11 mouse cellular contexts compared by ENCODE assay signal in the genomic region with DNA sequence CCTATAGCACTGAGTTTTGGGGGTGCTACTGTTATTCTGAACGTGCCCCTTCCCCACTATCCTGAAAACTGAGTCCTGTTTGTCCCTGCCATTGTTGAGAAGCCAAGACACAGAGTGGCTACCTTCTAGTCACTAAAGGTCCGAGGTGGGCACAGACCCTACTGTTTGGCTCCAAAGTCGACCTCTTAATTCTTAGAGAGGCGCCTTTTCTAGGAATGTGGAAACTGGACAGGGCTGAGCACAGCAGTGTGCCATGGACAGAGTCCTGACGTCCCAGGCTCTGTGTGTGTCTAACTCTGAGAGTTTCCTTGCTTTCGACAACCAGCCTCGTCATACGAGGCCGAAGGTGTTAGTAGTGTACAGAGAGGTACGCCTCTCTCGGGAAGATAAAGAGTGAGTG. TPM values are rescaled to one million over a fixed set of nuclear protein-coding genes. Genes with fewer than 3 reads are reported as not detected.
DNase-seq lines count a peak whose midpoint lies in the region; ATAC-seq and TF ChIP-seq lines count a peak whose summit lies in the region.
"Had no signal": no experiment of that assay in that cellular context is flagged by ENCODE, and none has a peak within 500 bp of the region (broad histone marks: within the 10 kb centered on the region; RNA-seq: fewer than 3 reads in every experiment).

No protein-coding gene starts in this region.

- peaks cover 65% of the 10 kb centered on the region for H3K4me1 ChIP-seq in heart, embryonic 13.5 days
- H3K4me1 ChIP-seq in forebrain, embryonic 11.5 days (replicated peaks; ENCODE audit: control insufficient read depth, insufficient read depth, low read length): peaks cover 36% of the 10 kb centered on the region
- peaks cover 20% of the 10 kb centered on the region for H3K4me1 ChIP-seq in hindbrain, postnatal 0 days (ENCODE audit: insufficient read depth, low read length)
- H3K4me1 ChIP-seq in midbrain, embryonic 16.5 days (ENCODE audit: control insufficient read depth, insufficient read depth, low read length): peaks cover 27% of the 10 kb centered on the region

- no peak overlapping the region for H3K4me3 ChIP-seq in heart, embryonic 13.5 days
- H3K4me3 ChIP-seq in forebrain, embryonic 11.5 days (ENCODE audit: low read depth, low read length): no peak overlapping the region
- no peak overlapping the region for H3K4me3 ChIP-seq in hindbrain, postnatal 0 days (ENCODE audit: low read length)
- no peak overlapping the region for H3K4me3 ChIP-seq in midbrain, embryonic 16.5 days (ENCODE audit: low read depth, low read length)

- WGBS in heart, embryonic 13.5 days: 42% methylated on average over 11 of the region's 11 CpGs
- 49% methylated on average over 11 of the region's 11 CpGs for WGBS in forebrain, embryonic 11.5 days
- 44% methylated on average over 11 of the region's 11 CpGs for WGBS in hindbrain, postnatal 0 days
- WGBS in midbrain, embryonic 16.5 days: 36% methylated on average over 11 of the region's 11 CpGs

- no peak overlapping the region for H3K9ac ChIP-seq in heart, embryonic 13.5 days
- no peak overlapping the region for H3K9ac ChIP-seq in forebrain, embryonic 11.5 days (ENCODE audit: low read length)
- H3K9ac ChIP-seq in hindbrain, postnatal 0 days (replicated peaks; ENCODE audit: low read length): no peak overlapping the region
- H3K9ac ChIP-seq in midbrain, embryonic 16.5 days (ENCODE audit: low read depth, low read length): no peak overlapping the region

- no peak for ATAC-seq in heart, embryonic 13.5 days (ENCODE audit: extremely low read depth, insufficient number of reproducible peaks, low FRiP score, low TSS enrichment)
- peak; percentile 31 for ATAC-seq in forebrain, embryonic 11.5 days (replicated peaks; ENCODE audit: low FRiP score)
- ATAC-seq in hindbrain, postnatal 0 days: no peak
- no peak for ATAC-seq in midbrain, embryonic 16.5 days

- DNase-seq in heart, postnatal 36 days: no peak
- DNase-seq in forebrain, embryonic 11.5 days (ENCODE audit: low spot score): no peak
- DNase-seq in hindbrain, postnatal 0 days (ENCODE audit: low spot score): no peak
- DNase-seq in left cerebral cortex, adult 11 months (ENCODE audit: low spot score): no peak
- no peak for DNase-seq in adrenal gland, postnatal 25 days
- DNase-seq in spleen, postnatal 36 days (ENCODE audit: low spot score in 2 of 2): no peak
- DNase-seq: adrenal gland, adult 2 months; liver had no signal

- intact Hi-C loops in heart, postnatal 36 days (cut with DNase I): no loop called here

- H3K4me2 ChIP-seq in heart, embryonic 13.5 days: no peak overlapping the region
- H3K4me2 ChIP-seq in forebrain, embryonic 11.5 days (ENCODE audit: low read depth, low read length, severe bottlenecking): no peak overlapping the region; the same call in 1 of the 2 replicates
- H3K4me2 ChIP-seq in hindbrain, postnatal 0 days (ENCODE audit: low read depth, low read length): no peak overlapping the region
- H3K4me2 ChIP-seq in midbrain, embryonic 16.5 days (ENCODE audit: low read length): no peak overlapping the region

- no peaks in the 10 kb centered on the region for H3K9me3 ChIP-seq in heart, embryonic 13.5 days
- H3K9me3 ChIP-seq in forebrain, embryonic 11.5 days (ENCODE audit: control insufficient read depth, low read length): no peaks in the 10 kb centered on the region
- H3K9me3 ChIP-seq in hindbrain, postnatal 0 days (ENCODE audit: low read length): no peaks in the 10 kb centered on the region
- H3K9me3 ChIP-seq in midbrain, embryonic 16.5 days (replicated peaks; ENCODE audit: control insufficient read depth, low read length, poor library complexity, severe bottlenecking): no peaks in the 10 kb centered on the region

- peaks cover 4% of the 10 kb centered on the region; the same call in 1 of the 2 replicates for H3K27me3 ChIP-seq in heart, embryonic 13.5 days (replicated peaks)
- H3K27me3 ChIP-seq in forebrain, embryonic 11.5 days (ENCODE audit: control insufficient read depth, insufficient read depth, low read length): no peaks in the 10 kb centered on the region
- no peaks in the 10 kb centered on the region for H3K27me3 ChIP-seq in hindbrain, postnatal 0 days (ENCODE audit: insufficient read depth, low read length)
- no peaks in the 10 kb centered on the region for H3K27me3 ChIP-seq in midbrain, embryonic 16.5 days (ENCODE audit: control insufficient read depth, insufficient read depth, low read depth, low read length)

- no peaks in the 10 kb centered on the region for H3K36me3 ChIP-seq in heart, embryonic 13.5 days
- H3K36me3 ChIP-seq in forebrain, embryonic 11.5 days (ENCODE audit: control insufficient read depth, insufficient read depth, low read length): no peaks in the 10 kb centered on the region
- H3K36me3 ChIP-seq in hindbrain, postnatal 0 days (ENCODE audit: insufficient read depth, low read length): no peaks in the 10 kb centered on the region
- no peaks in the 10 kb centered on the region for H3K36me3 ChIP-seq in midbrain, embryonic 16.5 days (ENCODE audit: control insufficient read depth, insufficient read depth, low read length)

- H3K27ac ChIP-seq in heart, embryonic 13.5 days (replicated peaks): peak overlapping the region; percentile 88
- peak overlapping the region; percentile 94 for H3K27ac ChIP-seq in forebrain, embryonic 11.5 days (ENCODE audit: low read depth, low read length)
- peak overlapping the region; percentile 70 for H3K27ac ChIP-seq in hindbrain, postnatal 0 days
- peak overlapping the region; percentile 76 for H3K27ac ChIP-seq in midbrain, embryonic 16.5 days (ENCODE audit: low read length)

- no peak for TF ChIP-seq CTCF in hindbrain, postnatal 0 days (IDR thresholded peaks at IDR 0.05; ENCODE audit: low read depth)

RNA-seq across cellular contexts. Expression of gene Efhd2, which starts 25.7 kb away (rescaled TPM):
- 79.6 and 80.3 TPM in 2 replicates for polyA plus RNA-seq in heart, embryonic 13.5 days (2015; fragmentation: Nextera tagmentation; extraction: Ambion mirVana)
- total RNA-seq in heart, postnatal 36 days (2021): 10 to 100 TPM; 20.4 to 21.3 TPM
- polyA plus RNA-seq in forebrain, embryonic 11.5 days (2014; fragmentation: Nextera tagmentation; extraction: Ambion mirVana): 43.4 and 45.3 TPM in 2 replicates
- total RNA-seq in hindbrain, postnatal 0 days (2014; rRNA removed): 39.4 and 49.2 TPM in 2 replicates
- 62.5 and 64.8 TPM in 2 replicates for polyA plus RNA-seq in hindbrain, postnatal 0 days (2015; fragmentation: Nextera tagmentation; extraction: Ambion mirVana)
- polyA plus RNA-seq in midbrain, embryonic 16.5 days (2015; fragmentation: Nextera tagmentation; extraction: Ambion mirVana): 56.6 and 67.4 TPM in 2 replicates
- 20.9 and 30.8 TPM in 2 replicates for total RNA-seq in adrenal gland, postnatal 25 days (2021)

RNA-seq across cellular contexts. Expression of gene Ctrc, which starts 54.3 kb away (rescaled TPM):
- polyA plus RNA-seq in heart, embryonic 13.5 days (2015; fragmentation: Nextera tagmentation; extraction: Ambion mirVana): not detected in 2 replicates
- total RNA-seq in heart, postnatal 36 days (2021): not detected
- not detected in 2 replicates for polyA plus RNA-seq in forebrain, embryonic 11.5 days (2014; fragmentation: Nextera tagmentation; extraction: Ambion mirVana)
- total RNA-seq in hindbrain, postnatal 0 days (2014; rRNA removed): not detected in 2 replicates
- not detected in 2 replicates for polyA plus RNA-seq in hindbrain, postnatal 0 days (2015; fragmentation: Nextera tagmentation; extraction: Ambion mirVana)
- not detected in 2 replicates for polyA plus RNA-seq in midbrain, embryonic 16.5 days (2015; fragmentation: Nextera tagmentation; extraction: Ambion mirVana)
- total RNA-seq in adrenal gland, postnatal 25 days (2021): not detected in 2 replicates
- total RNA-seq: adrenal gland, adult 2 months; heart, postnatal 10 days had no signal
- polyA plus RNA-seq: adrenal gland, adult 2 months had no signal
